Mouse (Mus musculus) lung, adult 2 months (tissue): Measurements from ENCODE around the gene Igf2bp3.

ENCODE experiments used
- CTCF ChIP-seq: fragments of 200-500 bp; IDR thresholded peaks from 2 replicates; pipeline ENCODE4 v1.5.1; 2011; ENCODE audit warnings: mild to moderate bottlenecking, low read length, control low read depth; ENCODE audit not compliant: insufficient read depth
- POLR2A ChIP-seq: fragments of 200-500 bp; IDR thresholded peaks from 2 replicates; pipeline ENCODE4 v1.6.1; 2011; ENCODE audit warnings: low read depth, mild to moderate bottlenecking, control low read depth, low read length, borderline replicate concordance; ENCODE audit errors: extremely low read depth

DNA sequence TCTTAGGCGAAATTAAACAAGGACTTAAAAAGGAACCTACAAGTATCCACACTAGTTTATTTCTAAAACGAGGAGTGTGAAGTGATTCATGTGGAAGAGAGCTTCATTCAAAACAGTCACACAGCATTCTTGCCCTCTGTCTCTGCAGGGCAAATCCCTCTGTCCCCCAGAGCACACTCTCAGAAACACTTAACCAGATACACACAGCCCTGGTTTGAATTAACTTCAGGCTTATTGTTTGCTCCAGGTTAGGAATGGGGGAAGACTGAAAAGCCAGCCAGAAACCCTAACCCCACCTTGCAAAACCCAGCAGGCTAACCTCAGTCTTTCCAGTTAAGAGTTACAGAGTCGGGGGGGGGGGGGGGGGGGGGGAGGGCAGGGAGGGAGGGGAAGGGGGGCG lies 2.6 kb downstream of the Igf2bp3 start:
- TF ChIP-seq CTCF (no peak), POLR2A (no peak)
